Mouse (Mus musculus) heart, embryonic 16.5 days (tissue): Measurements from ENCODE around the gene Gm28048. TPM values are rescaled to one million over a fixed set of nuclear protein-coding genes. Genes with fewer than 3 reads are reported as not detected.

Experiments used
- ATAC-seq: fragments of 200-750 bp; cut with Nextera tagmentation; replicated peaks from 2 replicates; pipeline ENCODE4 v1.8.0; 2017; ENCODE audit warnings: moderate number of reproducible peaks; ENCODE audit not compliant: insufficient read depth, low FRiP score; ENCODE audit errors: extremely low read depth
- H3K27ac ChIP-seq: fragments of 300-500 bp; sonication (generic); 2 replicates; pipeline ENCODE4 v1.5.1; 2014; ENCODE audit warnings: mild to moderate bottlenecking, low read length, control low read depth, moderate library complexity
- H3K27me3 ChIP-seq: fragments of 300-500 bp; sonication (generic); 2 replicates; pipeline ENCODE4 v1.6.1; 2014; ENCODE audit warnings: low read length, mixed read lengths; ENCODE audit not compliant: control insufficient read depth, insufficient read depth
- H3K36me3 ChIP-seq: fragments of 300-500 bp; sonication (generic); 2 replicates; pipeline ENCODE4 v1.6.1; 2014; ENCODE audit not compliant: control insufficient read depth, insufficient read depth
- H3K4me1 ChIP-seq: fragments of 300-500 bp; sonication (generic); 2 replicates; pipeline ENCODE4 v1.6.1; 2014; ENCODE audit warnings: low read length, mixed read lengths; ENCODE audit not compliant: control insufficient read depth, insufficient read depth
- H3K4me2 ChIP-seq: fragments of 300-500 bp; sonication (generic); 2 replicates; pipeline ENCODE4 v1.6.1; 2014; ENCODE audit warnings: low read depth, mild to moderate bottlenecking, control low read depth, low read length
- H3K4me3 ChIP-seq: fragments of 300-500 bp; sonication (generic); 2 replicates; pipeline ENCODE4 v1.5.1; 2014; ENCODE audit warnings: mild to moderate bottlenecking, control low read depth, low read length
- H3K9ac ChIP-seq: fragments of 300-500 bp; sonication (generic); 2 replicates; pipeline ENCODE4 v1.6.1; 2014; ENCODE audit warnings: low read length, control low read depth
- H3K9me3 ChIP-seq: fragments of 300-500 bp; sonication (generic); replicated peaks from 2 replicates; pipeline ENCODE4 v1.6.1; 2016; ENCODE audit warnings: low read length; ENCODE audit not compliant: control insufficient read depth
- WGBS: fragments of 180-500 bp; shearing (Covaris S2); extraction: QIAGEN DNeasy Blood & Tissue Kit; methylation state at CpG from one replicate; pipeline ENCODE4 v1.1.7; 2014; 5-methylcytosine and 5-hydroxymethylcytosine counted together
- polyA plus RNA-seq: library from polyadenylated mRNA; unstranded; fragments of >200 nt; fragmentation: Nextera tagmentation; extraction: Ambion mirVana; gene quantifications from 2 replicates; pipeline ENCODE4 v1.2.1, GENCODE M21; 2015

The Gm28048 gene
- polyA plus RNA-seq, 1 experiment from 2014 or later = 15.8 TPM

GRCm38 (mm10) chr11:22836269-22836668 is 145.6 kb downstream of the Gm28048 start:
- WGBS = 86% methylated on average over 10 of the region's 10 CpGs
- Histone ChIP-seq H3K4me2 (no peak overlapping the region), H3K4me3 (no peak overlapping the region), H3K27me3 (no peaks in the 10 kb centered on the region), H3K9ac (no peak overlapping the region), H3K9me3 (no peaks in the 10 kb centered on the region), H3K27ac (no peak overlapping the region), H3K36me3 (0 out of 2 replicates have a peak, but pooled peaks cover 5% of the 10 kb centered on the region), H3K4me1 (peaks cover 4% of the 10 kb centered on the region)
- ATAC-seq = no peak

- Histone ChIP-seq H3K27ac (no peak overlapping the region), H3K4me3 (no peak overlapping the region), H3K36me3 (0 out of 2 replicates have a peak, but pooled peaks cover 5% of the 10 kb centered on the region), H3K9me3 (no peaks in the 10 kb centered on the region), H3K4me2 (no peak overlapping the region), H3K9ac (no peak overlapping the region), H3K4me1 (peaks cover 3% of the 10 kb centered on the region), H3K27me3 (no peaks in the 10 kb centered on the region)
- no peak for ATAC-seq
- WGBS = 72% methylated on average over 4 of the region's 4 CpGs
Measured at GRCm38 (mm10) chr11:22832600-22832999, 149.3 kb downstream of the Gm28048 start.

GRCm38 (mm10) chr11:22831916-22832315 is 150.0 kb downstream of the Gm28048 start:
- no peak for ATAC-seq
- Histone ChIP-seq H3K27ac (no peak overlapping the region), H3K9me3 (no peaks in the 10 kb centered on the region)

DNA sequence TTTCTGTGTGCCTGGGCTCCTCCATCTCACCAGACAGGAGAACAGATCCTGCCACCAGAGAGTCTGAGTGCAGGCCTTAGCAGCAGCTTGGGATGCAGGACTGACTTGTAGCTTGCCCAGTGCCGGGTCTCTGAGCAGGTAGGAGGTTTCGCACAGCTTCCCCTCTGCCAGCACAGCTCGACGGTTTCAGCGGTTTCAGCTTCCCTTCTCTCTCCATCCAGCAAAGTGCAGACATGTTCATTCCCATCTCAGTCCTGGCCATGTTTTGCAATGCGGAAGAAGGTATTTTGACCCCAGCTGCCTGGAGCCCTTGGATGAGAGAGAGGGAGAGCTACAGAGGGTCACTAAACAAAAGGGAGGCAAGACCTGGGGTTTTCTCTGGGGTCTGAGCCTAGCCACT is 151.2 kb downstream of the Gm28048 start:
- WGBS = 66% methylated on average over 6 of the region's 6 CpGs
- Histone ChIP-seq H3K9me3 (no peaks in the 10 kb centered on the region), H3K4me2 (no peak overlapping the region), H3K36me3 (0 out of 2 replicates have a peak, but pooled peaks cover 5% of the 10 kb centered on the region), H3K27ac (no peak overlapping the region), H3K4me3 (no peak overlapping the region), H3K27me3 (no peaks in the 10 kb centered on the region), H3K4me1 (peaks cover 3% of the 10 kb centered on the region), H3K9ac (no peak overlapping the region)
- no peak for ATAC-seq

More at GRCm38 (mm10) chr11:22831916-22832315, 150.0 kb downstream of the Gm28048 start:
- WGBS = 73% methylated on average over 11 of the region's 11 CpGs
- Histone ChIP-seq H3K4me2 (no peak overlapping the region), H3K4me1 (peaks cover 3% of the 10 kb centered on the region), H3K4me3 (no peak overlapping the region), H3K9ac (no peak overlapping the region), H3K27me3 (no peaks in the 10 kb centered on the region), H3K36me3 (0 out of 2 replicates have a peak, but pooled peaks cover 5% of the 10 kb centered on the region)

DNA sequence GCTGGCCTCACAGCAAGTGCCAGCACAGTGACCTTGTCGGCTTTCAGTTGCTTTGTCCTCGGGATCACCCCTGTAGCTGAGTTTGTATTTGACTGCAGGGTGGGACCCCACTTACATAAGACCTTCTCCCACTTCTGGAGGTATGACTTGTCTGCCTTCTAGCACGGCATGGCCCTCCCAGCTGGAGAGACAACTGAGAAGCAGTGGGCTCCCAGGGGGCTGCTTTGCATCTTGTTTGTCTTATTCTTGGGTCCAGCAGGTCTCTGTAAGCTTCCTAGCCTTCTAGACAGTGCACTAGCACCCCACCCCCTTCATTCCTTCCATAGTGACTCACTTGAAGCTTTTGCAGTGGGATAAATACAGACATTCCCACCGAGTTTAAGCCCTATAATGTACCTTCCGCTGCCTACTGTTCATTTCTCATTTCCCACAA is 151.7 kb downstream of the Gm28048 start:
- no peak overlapping the region for H3K9ac ChIP-seq
- H3K4me3 ChIP-seq = no peak overlapping the region
- H3K27ac ChIP-seq = no peak overlapping the region
- peaks cover 1% of the 10 kb centered on the region for H3K4me1 ChIP-seq
- WGBS = 41% methylated on average over 5 of the region's 5 CpGs
- 0 out of 2 replicates have a peak, but pooled peaks cover 5% of the 10 kb centered on the region for H3K36me3 ChIP-seq
- no peaks in the 10 kb centered on the region for H3K9me3 ChIP-seq
- ATAC-seq = no peak
- H3K27me3 ChIP-seq = no peaks in the 10 kb centered on the region
- no peak overlapping the region for H3K4me2 ChIP-seq

DNA sequence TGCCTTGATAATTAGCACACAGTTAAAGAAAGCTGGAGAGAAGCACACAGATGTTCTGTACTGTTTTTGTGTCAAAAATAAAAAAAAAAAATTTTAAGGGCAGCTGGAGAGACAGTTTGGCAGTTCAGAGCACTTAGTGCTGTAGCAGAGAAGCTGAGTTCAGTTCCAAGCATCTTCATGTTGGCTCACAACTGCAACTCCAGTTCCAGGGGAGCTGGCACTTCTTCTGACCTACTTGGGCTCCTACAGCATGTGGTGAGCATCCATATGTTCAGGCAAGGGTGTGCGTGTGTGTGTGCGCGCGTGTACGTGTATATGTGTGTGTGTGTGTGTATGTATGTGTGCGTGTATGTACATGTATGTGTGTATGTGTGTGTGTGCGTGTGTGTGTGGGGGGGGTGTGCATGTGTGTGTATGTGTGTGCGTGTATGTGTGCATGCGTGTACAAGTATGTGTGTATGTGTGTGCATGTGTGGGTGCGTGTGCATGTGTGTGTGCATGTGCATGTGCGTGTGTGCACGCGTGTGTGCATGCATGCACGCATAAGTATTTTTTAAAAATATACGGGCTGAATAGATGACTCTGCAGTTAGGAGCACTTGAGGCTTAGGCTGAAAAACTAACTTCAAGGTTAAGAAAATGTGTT is 152.8 kb downstream of the Gm28048 start:
- no peaks in the 10 kb centered on the region for H3K4me1 ChIP-seq
- ATAC-seq = no peak
- H3K27ac ChIP-seq = no peak overlapping the region
- H3K4me2 ChIP-seq = no peak overlapping the region
- no peak overlapping the region for H3K4me3 ChIP-seq
- H3K9ac ChIP-seq = no peak overlapping the region
- 92% methylated on average over 15 of the region's 15 CpGs for WGBS
- 0 out of 2 replicates have a peak, but pooled peaks cover 3% of the 10 kb centered on the region for H3K36me3 ChIP-seq
- no peaks in the 10 kb centered on the region for H3K27me3 ChIP-seq
- no peaks in the 10 kb centered on the region for H3K9me3 ChIP-seq

GRCm38 (mm10) chr11:22827514-22828080 is 154.3 kb downstream of the Gm28048 start:
- Histone ChIP-seq H3K4me2 (no peak overlapping the region), H3K9me3 (no peaks in the 10 kb centered on the region), H3K4me1 (no peaks in the 10 kb centered on the region), H3K27ac (no peak overlapping the region), H3K36me3 (no peaks in the 10 kb centered on the region), H3K4me3 (no peak overlapping the region), H3K27me3 (no peaks in the 10 kb centered on the region), H3K9ac (no peak overlapping the region)
- no peak for ATAC-seq
- 80% methylated on average over 4 of the region's 4 CpGs for WGBS

- H3K27me3 ChIP-seq = no peaks in the 10 kb centered on the region
- WGBS = 81% methylated on average over 6 of the region's 6 CpGs
- H3K36me3 ChIP-seq = no peaks in the 10 kb centered on the region
- no peak overlapping the region for H3K4me2 ChIP-seq
- no peak for ATAC-seq
- no peak overlapping the region for H3K4me3 ChIP-seq
- no peak overlapping the region for H3K27ac ChIP-seq
- H3K4me1 ChIP-seq = no peaks in the 10 kb centered on the region
- no peaks in the 10 kb centered on the region for H3K9me3 ChIP-seq
- H3K9ac ChIP-seq = no peak overlapping the region
Measured at GRCm38 (mm10) chr11:22826665-22827064, 155.2 kb downstream of the Gm28048 start.

- Histone ChIP-seq H3K27ac (no peak overlapping the region), H3K36me3 (no peaks in the 10 kb centered on the region), H3K4me1 (no peaks in the 10 kb centered on the region), H3K9me3 (no peaks in the 10 kb centered on the region), H3K4me2 (no peak overlapping the region), H3K4me3 (no peak overlapping the region), H3K27me3 (no peaks in the 10 kb centered on the region), H3K9ac (no peak overlapping the region)
- WGBS = 92% methylated on average over 14 of the region's 14 CpGs
- no peak for ATAC-seq
Measured at GRCm38 (mm10) chr11:22826051-22826450, 155.8 kb downstream of the Gm28048 start.
